Mouse (Mus musculus): ENCODE data around the gene Prkci. TPM values are rescaled to one million over a fixed set of nuclear protein-coding genes. Genes with fewer than 3 reads are reported as not detected.
A peak's percentile ranks its signal among the peaks of the same experiment; 100 is the strongest.

Gene Prkci
- polyA plus RNA-seq, 1 experiment from 2014 or later = 30.2 TPM

DNA sequence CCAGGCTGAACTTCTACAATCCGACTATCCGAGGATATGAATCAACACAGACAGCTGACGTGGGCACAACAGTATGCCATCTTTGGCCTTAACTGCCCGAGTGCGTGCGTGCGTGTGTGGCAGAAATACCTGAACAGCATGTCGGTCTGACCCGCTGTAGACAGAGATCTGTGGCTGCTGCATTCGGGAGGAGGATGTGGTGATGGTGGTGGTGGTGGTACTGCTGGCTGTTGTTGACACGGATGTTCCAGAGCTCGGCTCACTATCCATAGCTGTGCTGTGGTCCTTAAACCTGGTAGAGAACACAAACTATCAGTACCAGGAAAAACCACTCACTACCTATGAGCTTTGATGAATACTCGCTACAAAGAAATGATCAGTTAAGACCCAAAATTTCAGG, 29.9 kb upstream of the Prkci start:
- WGBS = 95% methylated on average over 13 of the region's 13 CpGs
- Histone ChIP-seq H3K4me2 (ENCODE audit: low read depth, low read length) (no peak overlapping the region), H3K36me3 (ENCODE audit: control insufficient read depth, insufficient read depth, low read length) (peaks cover 26% of the 10 kb centered on the region), H3K9ac (replicated peaks; ENCODE audit: low read depth, low read length) (no peak overlapping the region), H3K4me3 (ENCODE audit: low read depth, low read length) (no peak overlapping the region), H3K9me3 (ENCODE audit: control insufficient read depth, low read length) (no peaks in the 10 kb centered on the region), H3K27me3 (ENCODE audit: control insufficient read depth, insufficient read depth, low read length) (peaks cover 4% of the 10 kb centered on the region; the same call in 1 of the 2 replicates), H3K4me1 (ENCODE audit: control insufficient read depth, insufficient read depth, low read length) (peaks cover 4% of the 10 kb centered on the region; the same call in 1 of the 2 replicates), H3K27ac (ENCODE audit: low read depth, low read length) (no peak overlapping the region)
- ATAC-seq (ENCODE audit: low read depth) = no peak

GRCm38 (mm10) chr3:30968531-30969092, 26.9 kb upstream of the Prkci start:
- Histone ChIP-seq H3K9ac (replicated peaks; ENCODE audit: low read depth, low read length) (peak overlapping the region; percentile 90), H3K4me2 (ENCODE audit: low read depth, low read length) (peak overlapping the region; percentile 59), H3K9me3 (ENCODE audit: control insufficient read depth, low read length) (no peaks in the 10 kb centered on the region), H3K4me1 (ENCODE audit: control insufficient read depth, insufficient read depth, low read length) (peaks cover 4% of the 10 kb centered on the region; the same call in 1 of the 2 replicates), H3K27me3 (ENCODE audit: control insufficient read depth, insufficient read depth, low read length) (peaks cover 4% of the 10 kb centered on the region; the same call in 1 of the 2 replicates), H3K4me3 (ENCODE audit: low read depth, low read length) (peak overlapping the region; percentile 98), H3K27ac (ENCODE audit: low read depth, low read length) (peak overlapping the region; percentile 86), H3K36me3 (ENCODE audit: control insufficient read depth, insufficient read depth, low read length) (peaks cover 9% of the 10 kb centered on the region; the same call in 1 of the 2 replicates)
- WGBS = under 1% methylated on average over 21 of the region's 54 CpGs
- peak; percentile 77 for ATAC-seq (ENCODE audit: low read depth)

GRCm38 (mm10) chr3:30969104-30969581, 26.4 kb upstream of the Prkci start, which contains the start of gene Phc3:
TSS of gene Phc3 (minus strand) at chr3:30969415.
- Histone ChIP-seq H3K4me2 (ENCODE audit: low read depth, low read length) (peak within 1 kb of the TSS; percentile 59), H3K27ac (ENCODE audit: low read depth, low read length) (peak within 1 kb of the TSS; percentile 86), H3K4me1 (ENCODE audit: control insufficient read depth, insufficient read depth, low read length) (peaks cover 4% of the 10 kb centered on the region; the same call in 1 of the 2 replicates), H3K36me3 (ENCODE audit: control insufficient read depth, insufficient read depth, low read length) (peaks cover 4% of the 10 kb centered on the region; the same call in 1 of the 2 replicates), H3K9ac (replicated peaks; ENCODE audit: low read depth, low read length) (peak within 1 kb of the TSS; percentile 90), H3K4me3 (ENCODE audit: low read depth, low read length) (peak within 1 kb of the TSS; percentile 98), H3K9me3 (ENCODE audit: control insufficient read depth, low read length) (no peaks in the 10 kb centered on the region), H3K27me3 (ENCODE audit: control insufficient read depth, insufficient read depth, low read length) (peaks cover 4% of the 10 kb centered on the region; the same call in 1 of the 2 replicates)
- peak; percentile 94 for ATAC-seq (ENCODE audit: low read depth)
- WGBS = under 1% methylated on average over 31 of the region's 34 CpGs

DNA sequence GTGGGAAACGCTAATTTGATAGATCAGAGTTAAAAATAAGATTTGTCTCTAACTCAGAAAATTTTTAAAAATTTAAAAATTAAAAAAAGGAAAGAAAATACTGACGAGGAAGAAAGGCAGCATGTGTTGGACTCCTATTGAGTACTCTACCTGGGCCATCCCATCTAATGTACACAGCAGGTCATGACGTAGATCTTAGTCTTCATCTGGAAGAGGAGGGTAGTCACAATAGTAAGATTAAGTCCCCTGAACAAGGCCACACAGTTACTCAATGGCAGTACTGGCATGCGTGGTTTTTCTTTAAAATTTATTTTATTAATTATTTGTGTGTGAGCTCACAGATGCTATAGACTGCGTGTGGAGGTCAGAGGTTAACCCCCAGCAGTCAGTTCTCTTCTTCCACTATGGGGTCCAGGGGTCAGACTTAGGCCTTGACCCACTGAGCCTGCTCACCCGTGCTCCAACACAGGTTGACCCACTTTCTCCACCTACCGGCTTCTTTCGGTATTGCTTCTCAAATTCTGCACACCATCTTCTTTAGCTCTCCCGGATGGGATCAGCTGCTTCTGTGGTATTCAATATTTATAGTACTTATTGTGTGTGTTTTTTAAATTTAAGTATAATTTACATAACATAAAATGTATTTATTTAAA, 20.3 kb upstream of the Prkci start:
- no peak overlapping the region for H3K4me3 ChIP-seq (ENCODE audit: low read depth, low read length)
- 45% methylated on average over 9 of the region's 9 CpGs for WGBS
- no peaks in the 10 kb centered on the region for H3K36me3 ChIP-seq (ENCODE audit: control insufficient read depth, insufficient read depth, low read length)
- no peak overlapping the region for H3K4me2 ChIP-seq (ENCODE audit: low read depth, low read length)
- H3K27me3 ChIP-seq (ENCODE audit: control insufficient read depth, insufficient read depth, low read length) = no peaks in the 10 kb centered on the region
- H3K9ac ChIP-seq (replicated peaks; ENCODE audit: low read depth, low read length) = no peak overlapping the region
- no peak overlapping the region for H3K27ac ChIP-seq (ENCODE audit: low read depth, low read length)
- H3K4me1 ChIP-seq (ENCODE audit: control insufficient read depth, insufficient read depth, low read length) = no peaks in the 10 kb centered on the region
- H3K9me3 ChIP-seq (ENCODE audit: control insufficient read depth, low read length) = no peaks in the 10 kb centered on the region
- peak; percentile 61; the same call in 1 of the 2 replicates for ATAC-seq (ENCODE audit: low read depth)

DNA sequence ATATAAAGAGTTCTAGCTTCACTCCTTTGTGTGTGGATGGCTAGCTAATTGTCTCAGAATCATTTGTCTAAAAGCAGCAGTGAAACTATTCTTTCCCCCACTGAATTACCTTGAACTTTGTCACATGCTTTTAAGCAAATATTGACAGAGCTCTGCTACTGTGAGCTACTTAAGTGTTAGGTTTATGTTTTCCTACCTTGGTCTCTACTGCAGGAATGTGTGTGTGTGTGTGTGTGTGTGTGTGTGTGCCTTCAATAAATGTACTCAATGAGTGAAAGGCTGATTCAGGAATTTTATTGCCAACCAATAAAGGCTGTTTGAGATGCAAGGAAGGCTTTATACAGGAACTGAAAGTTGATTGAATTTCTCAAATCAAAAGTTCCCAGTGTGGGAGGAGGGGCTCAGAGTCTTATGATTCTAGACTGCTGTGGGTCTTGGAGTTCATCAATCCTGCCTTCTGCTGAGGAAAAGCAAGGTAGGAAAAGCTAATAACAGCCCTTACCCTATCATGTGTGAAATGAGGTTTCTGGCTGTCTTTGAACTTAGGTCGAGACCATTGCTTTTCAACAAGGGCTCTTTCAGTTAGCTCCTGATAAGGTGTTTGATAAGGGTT, 18.4 kb upstream of the Prkci start:
- Histone ChIP-seq H3K27me3 (ENCODE audit: control insufficient read depth, insufficient read depth, low read length) (no peaks in the 10 kb centered on the region), H3K27ac (ENCODE audit: low read depth, low read length) (no peak overlapping the region), H3K9ac (replicated peaks; ENCODE audit: low read depth, low read length) (no peak overlapping the region), H3K4me3 (ENCODE audit: low read depth, low read length) (no peak overlapping the region), H3K4me2 (ENCODE audit: low read depth, low read length) (no peak overlapping the region), H3K36me3 (ENCODE audit: control insufficient read depth, insufficient read depth, low read length) (no peaks in the 10 kb centered on the region), H3K9me3 (ENCODE audit: control insufficient read depth, low read length) (no peaks in the 10 kb centered on the region), H3K4me1 (ENCODE audit: control insufficient read depth, insufficient read depth, low read length) (no peaks in the 10 kb centered on the region)
- no peak for ATAC-seq (ENCODE audit: low read depth)
- WGBS = 63% methylated on average over 1 of the region's 1 CpGs

DNA sequence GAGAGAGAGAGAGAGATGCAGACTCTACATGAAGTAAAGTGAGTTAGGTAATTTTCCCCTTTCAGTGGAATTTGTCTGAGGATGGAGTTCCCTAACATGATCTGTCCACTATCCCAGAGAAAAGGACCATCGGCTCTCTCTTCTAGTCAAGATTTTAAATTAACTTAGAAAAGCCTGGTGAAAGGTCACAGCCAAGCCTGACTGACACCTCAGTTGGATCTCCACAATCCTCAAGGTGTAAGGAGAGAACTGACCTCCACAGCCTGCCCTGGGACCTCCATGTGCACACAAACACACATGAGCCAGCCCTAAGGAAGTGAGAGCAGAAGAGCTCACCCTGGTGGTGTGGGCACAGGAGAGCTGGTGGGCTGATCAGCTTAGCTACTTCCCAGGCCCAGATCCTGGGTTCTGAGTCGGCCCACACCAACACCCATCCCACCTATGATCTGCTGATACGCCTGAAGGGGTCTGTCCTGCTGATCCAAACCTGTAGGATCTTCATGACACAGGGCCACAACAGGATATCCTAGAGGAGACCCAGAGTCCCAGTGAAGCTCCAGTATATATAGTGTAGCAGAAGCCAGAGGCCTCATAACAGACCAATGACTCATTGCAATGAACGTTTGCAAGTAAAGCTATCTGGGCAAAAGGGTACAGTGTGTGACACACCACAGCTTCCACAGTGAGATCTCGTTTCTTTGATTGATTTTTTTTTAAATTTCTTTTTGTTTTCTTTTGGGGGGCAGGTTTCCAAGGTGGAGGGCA, 13.7 kb upstream of the Prkci start:
- Histone ChIP-seq H3K27ac (ENCODE audit: low read depth, low read length) (no peak overlapping the region), H3K36me3 (ENCODE audit: control insufficient read depth, insufficient read depth, low read length) (no peaks in the 10 kb centered on the region), H3K4me2 (ENCODE audit: low read depth, low read length) (no peak overlapping the region), H3K4me1 (ENCODE audit: control insufficient read depth, insufficient read depth, low read length) (no peaks in the 10 kb centered on the region), H3K9ac (replicated peaks; ENCODE audit: low read depth, low read length) (no peak overlapping the region), H3K4me3 (ENCODE audit: low read depth, low read length) (no peak overlapping the region), H3K27me3 (ENCODE audit: control insufficient read depth, insufficient read depth, low read length) (no peaks in the 10 kb centered on the region), H3K9me3 (ENCODE audit: control insufficient read depth, low read length) (no peaks in the 10 kb centered on the region)
- WGBS = 84% methylated on average over 5 of the region's 5 CpGs
- ATAC-seq (ENCODE audit: low read depth) = no peak

DNA sequence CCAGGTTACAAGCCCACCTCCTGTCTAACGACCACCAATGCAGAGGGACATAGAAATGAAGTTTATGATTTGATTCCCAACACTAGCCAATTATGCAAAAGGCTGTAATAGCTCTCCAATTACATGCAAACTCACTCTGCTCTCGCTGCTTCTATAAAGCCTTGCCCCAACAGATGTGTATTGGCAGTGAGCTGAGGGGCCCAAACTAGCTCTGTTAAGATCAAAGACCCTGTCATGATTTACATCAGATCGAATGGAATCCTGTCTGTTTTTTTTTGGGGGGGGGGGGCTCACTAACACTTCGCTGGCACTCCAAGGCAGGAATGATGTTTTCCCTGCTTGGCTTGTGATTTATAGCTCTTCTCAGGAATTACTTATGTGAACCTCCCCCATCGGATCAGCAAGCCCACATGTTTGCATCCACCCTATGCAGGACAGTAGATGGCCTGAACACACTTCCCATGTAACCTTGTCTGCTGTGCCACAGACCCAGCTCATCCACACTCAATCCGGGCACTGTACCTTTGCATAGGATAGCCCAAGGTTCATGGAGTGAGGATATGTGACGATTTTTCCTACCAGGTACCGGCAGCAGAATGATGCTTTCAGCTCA, 12.5 kb upstream of the Prkci start:
- no peak overlapping the region for H3K9ac ChIP-seq (replicated peaks; ENCODE audit: low read depth, low read length)
- H3K27me3 ChIP-seq (ENCODE audit: control insufficient read depth, insufficient read depth, low read length) = no peaks in the 10 kb centered on the region
- H3K4me2 ChIP-seq (ENCODE audit: low read depth, low read length) = no peak overlapping the region
- WGBS = 47% methylated on average over 8 of the region's 8 CpGs
- no peaks in the 10 kb centered on the region for H3K4me1 ChIP-seq (ENCODE audit: control insufficient read depth, insufficient read depth, low read length)
- no peak overlapping the region for H3K27ac ChIP-seq (ENCODE audit: low read depth, low read length)
- H3K9me3 ChIP-seq (ENCODE audit: control insufficient read depth, low read length) = no peaks in the 10 kb centered on the region
- no peak overlapping the region for H3K4me3 ChIP-seq (ENCODE audit: low read depth, low read length)
- H3K36me3 ChIP-seq (ENCODE audit: control insufficient read depth, insufficient read depth, low read length) = no peaks in the 10 kb centered on the region
- ATAC-seq (ENCODE audit: low read depth) = no peak

GRCm38 (mm10) chr3:30987396-30988318, 7.9 kb upstream of the Prkci start:
- H3K27me3 ChIP-seq (ENCODE audit: control insufficient read depth, insufficient read depth, low read length) = no peaks in the 10 kb centered on the region
- H3K9ac ChIP-seq (replicated peaks; ENCODE audit: low read depth, low read length) = no peak overlapping the region
- no peak overlapping the region for H3K4me2 ChIP-seq (ENCODE audit: low read depth, low read length)
- H3K36me3 ChIP-seq (ENCODE audit: control insufficient read depth, insufficient read depth, low read length) = no peaks in the 10 kb centered on the region
- no peaks in the 10 kb centered on the region for H3K9me3 ChIP-seq (ENCODE audit: control insufficient read depth, low read length)
- WGBS = 88% methylated on average over 9 of the region's 9 CpGs
- peak; percentile 58; the same call in 1 of the 2 replicates for ATAC-seq (ENCODE audit: low read depth)
- no peaks in the 10 kb centered on the region for H3K4me1 ChIP-seq (ENCODE audit: control insufficient read depth, insufficient read depth, low read length)
- no peak overlapping the region for H3K4me3 ChIP-seq (ENCODE audit: low read depth, low read length)
- H3K27ac ChIP-seq (ENCODE audit: low read depth, low read length) = no peak overlapping the region
